ENCODE assay signal across 10 mouse cellular contexts in the genomic region with DNA sequence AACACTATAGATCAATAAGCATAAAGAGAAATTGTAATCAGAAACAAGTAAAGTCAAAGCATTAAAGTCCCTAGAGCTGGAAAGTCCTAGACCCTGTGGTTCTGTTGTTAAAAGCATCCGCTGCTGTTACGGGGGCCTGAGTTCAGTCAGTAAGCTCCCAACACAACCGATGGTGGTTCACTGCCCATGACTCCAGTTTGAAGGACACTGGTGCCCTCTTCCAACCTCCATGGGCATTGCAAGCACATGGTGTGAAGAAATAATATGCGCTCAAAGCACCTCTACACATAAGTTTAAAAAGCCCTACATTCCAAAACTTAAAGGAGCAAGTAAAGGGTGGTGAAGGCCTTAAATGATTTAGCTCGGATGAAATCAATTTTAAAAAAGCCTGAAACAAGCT. TPM values are rescaled to one million over a fixed set of nuclear protein-coding genes. Genes with fewer than 3 reads are reported as not detected.
DNase-seq lines count a peak whose midpoint lies in the region; ATAC-seq and TF ChIP-seq lines count a peak whose summit lies in the region.
"Had no signal": no experiment of that assay in that cellular context is flagged by ENCODE, and none has a peak within 500 bp of the region (broad histone marks: within the 10 kb centered on the region; RNA-seq: fewer than 3 reads in every experiment).

No protein-coding gene starts in this region.

- no peak overlapping the region for H3K27ac ChIP-seq in intestine, postnatal 0 days (ENCODE audit: low read depth, low read length)
- H3K27ac ChIP-seq in intestine, embryonic 15.5 days: no peak overlapping the region
- H3K27ac ChIP-seq: limb, embryonic 12.5 days had no signal

- WGBS in intestine, postnatal 0 days: 87% methylated on average over 5 of the region's 5 CpGs
- 82% methylated on average over 5 of the region's 5 CpGs for WGBS in intestine, embryonic 15.5 days

- no peaks in the 10 kb centered on the region for H3K27me3 ChIP-seq in intestine, postnatal 0 days (replicated peaks; ENCODE audit: control insufficient read depth, insufficient read depth, low read length)
- H3K27me3 ChIP-seq in intestine, embryonic 15.5 days (replicated peaks): no peaks in the 10 kb centered on the region
- H3K27me3 ChIP-seq: limb, embryonic 12.5 days had no signal

- no peak overlapping the region for H3K9ac ChIP-seq in intestine, postnatal 0 days (ENCODE audit: low read depth, low read length)
- no peak overlapping the region for H3K9ac ChIP-seq in intestine, embryonic 15.5 days
- H3K9ac ChIP-seq: limb, embryonic 12.5 days had no signal

- no peak overlapping the region for H3K4me2 ChIP-seq in intestine, postnatal 0 days (replicated peaks; ENCODE audit: low read depth)
- H3K4me2 ChIP-seq in intestine, embryonic 15.5 days (replicated peaks): no peak overlapping the region
- H3K4me2 ChIP-seq: limb, embryonic 12.5 days had no signal

- no peaks in the 10 kb centered on the region for H3K9me3 ChIP-seq in intestine, postnatal 0 days (ENCODE audit: control insufficient read depth)
- H3K9me3 ChIP-seq in intestine, embryonic 15.5 days: no peaks in the 10 kb centered on the region
- H3K9me3 ChIP-seq: limb, embryonic 12.5 days had no signal

- peaks cover 14% of the 10 kb centered on the region; the same call in 1 of the 2 replicates for H3K36me3 ChIP-seq in intestine, postnatal 0 days (ENCODE audit: control insufficient read depth, insufficient read depth)
- no peaks in the 10 kb centered on the region; the same call in 1 of the 2 replicates for H3K36me3 ChIP-seq in intestine, embryonic 15.5 days

- peak; percentile 40 for DNase-seq in CD4-positive helper T cell, adult 2 months (ENCODE audit: low read depth, low spot score)
- DNase-seq in T-cell, adult 2 months (ENCODE audit: low spot score): peak; percentile 48
- DNase-seq in lung, postnatal 14 days: peak; percentile 14
- DNase-seq in ovary, postnatal 36 days (ENCODE audit: low spot score): no peak
- DNase-seq in layer of hippocampus, postnatal 14 days (ENCODE audit: low spot score in 2 of 2): no peak
- no peak for DNase-seq in MN1 (ENCODE audit: low spot score)

- no peaks in the 10 kb centered on the region for H3K4me1 ChIP-seq in intestine, postnatal 0 days (replicated peaks; ENCODE audit: control insufficient read depth, insufficient read depth, low read length)
- H3K4me1 ChIP-seq in intestine, embryonic 15.5 days (replicated peaks): no peaks in the 10 kb centered on the region
- H3K4me1 ChIP-seq: limb, embryonic 12.5 days had no signal

- H3K4me3 ChIP-seq in intestine, postnatal 0 days (ENCODE audit: low read depth, low read length): no peak overlapping the region
- H3K4me3 ChIP-seq in intestine, embryonic 15.5 days (replicated peaks): no peak overlapping the region
- H3K4me3 ChIP-seq: erythroblast, embryonic 14.5 days; limb, embryonic 12.5 days had no signal

- ATAC-seq in intestine, postnatal 0 days: no peak
- no peak for ATAC-seq in intestine, embryonic 15.5 days

- peak; percentile 69 for TF ChIP-seq CTCF in intestine, postnatal 0 days (IDR thresholded peaks at IDR 0.05; ENCODE audit: low read depth)

RNA-seq across cellular contexts. Expression of a gene that starts 24.6 kb away (rescaled TPM):
- polyA plus RNA-seq in intestine, postnatal 0 days (2015; fragmentation: Nextera tagmentation; extraction: Ambion mirVana): 6.5 and 8.3 TPM in 2 replicates
- polyA plus RNA-seq in intestine, embryonic 15.5 days (2015; fragmentation: Nextera tagmentation; extraction: Ambion mirVana): 20.3 and 21.4 TPM in 2 replicates
- 10 to 100 TPM; 41.5 to 51.7 TPM for total RNA-seq in layer of hippocampus, postnatal 14 days (2021)

RNA-seq across cellular contexts. Expression of a gene that starts 33.8 kb away (rescaled TPM):
- polyA plus RNA-seq in intestine, postnatal 0 days (2015; fragmentation: Nextera tagmentation; extraction: Ambion mirVana): 14.9 and 15.9 TPM in 2 replicates
- polyA plus RNA-seq in intestine, embryonic 15.5 days (2015; fragmentation: Nextera tagmentation; extraction: Ambion mirVana): 9.4 and 9.9 TPM in 2 replicates
- total RNA-seq in layer of hippocampus, postnatal 14 days (2021): 10 to 100 TPM; 69.9 to 70.3 TPM

Comparison
In these comparisons a context has a peak if more than half of its experiments do, and no peak if none do; other contexts are left out.
1. DNase-seq: peak in CD4-positive helper T cell, adult 2 months (single experiment), T-cell, adult 2 months (single experiment) and lung, postnatal 14 days (single experiment); none in ovary, postnatal 36 days (single experiment), layer of hippocampus, postnatal 14 days (0 of 2) and MN1 (single experiment).